Mouse (Mus musculus): ENCODE measurements around the gene Blmh.

Gene Blmh

DNA sequence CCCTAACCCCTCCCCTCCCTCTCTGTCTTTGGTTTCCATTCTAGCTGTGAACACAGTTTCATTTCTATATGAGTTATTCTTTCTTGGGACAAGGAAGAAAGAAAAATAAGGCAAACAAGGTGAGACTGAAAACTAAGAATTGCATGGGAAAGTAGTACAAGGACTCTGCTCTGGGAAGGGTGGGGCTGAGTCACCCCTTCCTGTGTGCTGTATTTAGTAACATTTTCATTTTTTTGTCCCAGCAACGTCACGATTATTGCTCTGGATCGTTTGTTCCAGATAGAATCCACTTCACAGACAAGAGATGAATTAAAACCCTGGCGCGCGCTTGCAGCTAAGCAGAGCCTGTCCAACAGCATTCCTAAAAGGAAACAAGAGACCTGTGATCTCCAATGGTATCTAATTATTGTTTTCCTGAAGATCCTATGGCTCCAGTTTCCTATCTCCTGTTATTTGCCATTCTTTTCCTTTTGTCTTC is at the start of gene Blmh:
Gene Blmh, plus strand, starts transcription at position 51 of the 478 bp plus-strand sequence.
- DNase-seq (ENCODE audit: low spot score), result no peak

DNA sequence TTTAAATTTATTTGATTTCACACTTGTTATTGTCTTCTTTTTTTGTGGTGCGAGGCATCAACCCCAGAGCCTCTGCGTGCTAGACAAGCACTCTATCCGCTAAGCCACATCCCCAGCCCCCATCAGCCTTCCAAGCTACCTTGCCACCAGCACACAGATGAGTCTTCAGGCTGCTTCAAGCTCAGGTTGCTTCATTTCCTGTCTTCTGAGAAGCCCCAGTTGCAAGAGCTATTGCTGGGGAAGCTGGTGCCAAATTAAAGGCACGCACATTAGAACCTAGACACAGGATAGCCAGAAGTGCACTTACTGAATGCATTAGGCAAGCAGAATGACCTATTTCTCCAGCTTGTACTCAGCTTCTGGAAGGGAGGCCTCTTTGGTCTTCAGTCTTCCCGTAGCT is 44.8 kb upstream of the Blmh start:
- no peak for DNase-seq (ENCODE audit: low spot score)

DNA sequence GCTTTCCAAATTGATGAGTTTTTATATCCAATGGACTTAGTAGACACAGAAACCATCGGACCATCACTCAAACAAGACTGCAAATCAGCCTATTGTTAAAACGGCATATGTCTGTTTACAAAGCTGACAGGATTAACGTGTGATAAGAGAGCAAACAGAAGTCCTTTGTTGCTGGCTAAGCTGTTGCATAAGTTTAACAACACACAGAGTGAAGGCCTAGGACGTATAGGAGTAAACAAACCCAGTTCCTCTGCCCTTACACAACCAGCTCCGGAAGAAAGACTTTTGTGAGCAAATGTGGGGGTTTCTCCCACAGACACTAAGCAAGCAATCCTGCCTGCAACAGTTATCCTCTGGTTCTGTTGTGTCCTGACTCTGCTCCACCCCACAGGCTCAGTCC is 40.2 kb upstream of the Blmh start:
- no peak for DNase-seq (ENCODE audit: low spot score)

DNA sequence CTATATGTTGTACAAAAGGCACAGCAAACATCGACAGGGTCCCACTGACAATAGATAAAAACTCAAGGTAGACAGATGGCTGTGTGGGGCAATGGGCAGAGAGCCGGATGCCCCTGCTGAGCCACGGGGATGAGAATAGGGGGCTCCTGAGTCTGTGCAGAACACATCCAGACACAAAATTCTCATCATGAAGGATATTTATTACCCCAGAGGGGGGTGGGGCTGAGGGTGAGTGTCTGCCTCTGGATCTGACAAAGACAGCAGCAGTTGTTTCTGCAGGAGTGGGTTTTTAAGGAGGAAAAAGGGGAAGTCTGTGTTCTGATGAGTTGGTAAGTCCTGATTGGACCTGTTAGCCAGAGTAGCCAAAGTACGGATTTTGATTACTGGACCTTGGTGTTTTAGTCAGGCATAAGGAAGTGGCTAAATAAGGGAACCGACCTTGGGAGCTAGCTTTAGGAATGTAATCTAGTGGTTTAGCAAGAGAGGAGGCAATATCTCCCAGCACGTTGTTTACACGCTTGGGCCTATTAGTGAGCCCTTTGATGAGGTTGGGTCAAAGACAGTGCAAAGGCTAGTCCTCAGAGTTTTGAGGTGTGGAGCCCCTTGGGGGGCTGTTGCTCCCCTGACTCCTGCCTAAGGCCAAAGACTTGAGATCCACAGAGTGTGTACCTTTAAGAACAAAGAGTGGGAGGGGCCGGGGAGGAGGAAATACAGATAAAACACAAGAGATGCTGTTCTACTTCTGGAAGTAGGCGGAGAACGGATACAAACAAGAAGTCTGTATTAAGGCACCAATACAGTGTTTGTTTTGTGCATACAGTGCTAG is 35.1 kb upstream of the Blmh start:
- peak; percentile 7 for DNase-seq (ENCODE audit: low spot score)

DNA sequence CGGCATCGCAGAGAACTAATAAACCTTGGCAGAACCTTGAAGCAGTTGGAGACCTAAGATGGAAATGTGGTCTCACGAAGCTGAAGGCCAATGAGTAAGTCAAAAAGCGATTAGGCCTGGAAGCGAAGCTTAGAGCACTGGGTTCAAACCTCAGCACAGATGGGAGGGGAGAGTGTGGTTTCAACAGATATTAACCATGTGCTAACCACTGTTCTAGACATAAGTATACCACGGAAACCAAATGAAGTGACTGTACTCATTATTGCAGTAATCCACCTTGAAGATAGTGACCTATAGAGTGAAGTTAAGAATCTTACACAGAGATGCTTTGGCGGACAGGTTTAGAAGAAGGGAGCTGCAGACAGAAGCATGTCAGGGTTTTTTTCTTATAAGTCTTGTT is 33.4 kb upstream of the Blmh start:
- DNase-seq (ENCODE audit: low spot score), result no peak

DNA sequence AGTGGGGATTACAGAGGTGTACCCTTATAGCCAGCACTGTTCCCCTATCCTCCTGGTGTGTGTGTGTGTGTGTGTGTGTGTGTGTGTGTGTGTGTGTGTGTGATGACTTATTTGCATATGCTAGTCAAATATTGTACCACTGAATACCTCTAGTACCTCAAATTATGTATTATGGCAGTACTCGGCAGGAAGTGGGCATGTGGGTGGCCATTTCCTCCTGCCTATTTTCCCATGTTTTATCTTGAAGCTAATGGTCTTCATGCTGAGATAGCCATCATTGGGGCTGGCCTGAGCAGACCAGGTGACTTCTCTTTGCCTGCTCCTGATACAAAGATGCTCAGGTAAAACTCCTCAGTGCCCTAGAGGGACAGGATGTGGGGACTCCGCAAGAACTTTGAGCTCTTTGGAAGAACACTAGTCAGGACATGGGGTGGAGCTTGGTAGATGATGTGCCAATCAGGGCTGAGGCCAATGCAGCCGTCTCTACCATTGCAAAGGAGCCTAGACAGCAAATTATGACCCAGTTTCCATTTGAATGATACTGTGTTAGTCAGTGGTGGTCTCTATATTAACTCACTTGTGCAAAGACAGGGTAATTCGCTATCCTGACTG is 32.8 kb upstream of the Blmh start:
- DNase-seq (ENCODE audit: low spot score), result no peak

DNA sequence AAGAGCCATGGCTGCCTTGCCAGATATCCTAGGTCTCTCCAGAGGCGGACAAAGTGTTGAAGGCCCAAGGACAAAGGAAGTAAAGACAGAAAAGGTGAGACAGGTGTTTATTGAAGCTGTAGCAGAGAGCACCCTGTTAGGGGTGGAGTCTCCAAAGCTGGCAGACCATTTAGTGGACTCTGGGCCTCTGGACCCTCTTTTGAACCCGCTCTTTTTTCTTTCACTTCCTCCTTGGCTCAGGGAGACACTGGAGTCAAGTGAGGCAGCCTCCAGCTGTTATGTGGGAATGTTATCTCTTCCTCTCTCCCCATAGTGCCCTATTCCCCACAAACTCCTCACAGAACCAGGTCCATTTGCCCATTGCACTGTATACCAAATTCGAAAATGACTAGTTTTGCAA is 31.6 kb upstream of the Blmh start:
- DNase-seq (ENCODE audit: low spot score), result no peak

DNA sequence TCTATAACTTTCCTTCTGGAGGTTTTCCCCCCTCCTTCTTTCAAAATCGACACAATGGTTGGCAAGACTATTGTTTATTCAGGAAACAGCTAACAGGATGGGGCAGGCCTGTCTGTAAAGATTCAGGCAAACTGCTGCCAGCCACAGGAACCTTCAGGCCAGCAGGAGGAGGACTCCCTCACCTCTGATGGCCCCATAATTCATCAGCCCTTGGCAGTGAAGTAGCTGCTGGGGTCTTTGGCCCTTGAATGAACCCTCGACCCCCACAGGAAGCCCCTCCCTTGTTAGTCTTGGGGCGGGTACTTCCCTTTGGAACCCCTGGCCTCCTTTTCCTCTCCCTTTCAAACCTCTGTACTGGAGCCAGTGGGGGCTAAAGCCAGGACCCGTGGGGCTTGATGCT is 31.0 kb upstream of the Blmh start:
- DNase-seq (ENCODE audit: low spot score), result no peak

DNA sequence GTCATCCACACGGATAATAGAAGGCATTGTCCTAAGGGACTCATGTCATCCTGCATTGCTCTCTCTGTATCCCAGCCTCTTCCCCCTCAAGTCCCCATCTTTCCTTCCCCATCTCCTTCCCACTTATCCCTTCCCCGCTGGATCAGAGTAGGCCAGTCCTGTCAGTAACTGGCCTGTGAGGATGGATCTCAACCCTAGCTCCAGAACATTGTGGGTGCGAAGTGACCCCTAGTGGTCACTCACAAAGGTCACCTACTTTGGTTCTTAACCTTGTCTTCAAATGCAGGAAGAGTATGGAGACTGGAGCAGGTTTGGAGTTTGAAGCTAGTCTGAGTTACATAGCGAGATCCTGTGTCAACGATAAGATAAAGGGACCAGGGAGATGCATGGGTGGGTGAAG is 30.4 kb upstream of the Blmh start:
- DNase-seq (ENCODE audit: low spot score), result peak; percentile 50

DNA sequence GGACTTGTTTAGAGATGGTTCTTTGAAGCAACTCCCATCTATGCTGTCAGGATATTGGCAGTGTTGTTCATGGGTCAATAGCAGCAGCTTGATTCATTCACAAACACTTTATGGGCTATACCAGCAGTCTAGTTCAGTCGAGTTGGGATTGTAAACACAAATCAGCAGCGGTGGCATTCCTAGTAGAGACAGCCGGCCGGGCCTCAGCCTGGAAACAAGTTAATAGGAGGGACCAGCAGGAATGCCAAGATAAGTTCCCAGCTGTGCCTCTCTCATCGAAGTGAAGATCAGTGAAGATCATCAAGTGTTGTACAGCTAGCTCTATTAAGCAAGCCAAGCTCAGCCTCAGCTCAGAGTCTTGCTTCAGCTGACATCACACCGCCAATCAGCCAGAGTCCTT is 28.2 kb upstream of the Blmh start:
- no peak for DNase-seq (ENCODE audit: low spot score)

DNA sequence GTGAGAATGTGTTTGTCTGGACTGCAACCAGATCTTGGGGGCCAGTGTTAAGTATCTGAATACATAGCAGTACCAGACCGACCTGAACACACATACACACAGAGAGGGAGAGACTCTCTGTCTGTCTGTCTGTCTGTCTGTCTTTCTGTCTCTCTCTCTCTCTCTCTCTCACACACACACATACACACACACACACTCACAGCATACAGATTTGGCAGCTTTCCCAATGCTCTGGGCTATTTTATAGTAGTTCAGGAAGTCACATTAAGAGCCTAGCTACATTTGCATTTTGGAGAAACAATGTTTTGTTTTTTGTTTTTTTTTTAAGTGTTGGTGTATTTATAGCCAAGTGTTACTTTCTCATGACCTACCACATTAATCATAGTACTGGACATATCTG is 27.5 kb upstream of the Blmh start:
- DNase-seq (ENCODE audit: low spot score), result no peak

DNA sequence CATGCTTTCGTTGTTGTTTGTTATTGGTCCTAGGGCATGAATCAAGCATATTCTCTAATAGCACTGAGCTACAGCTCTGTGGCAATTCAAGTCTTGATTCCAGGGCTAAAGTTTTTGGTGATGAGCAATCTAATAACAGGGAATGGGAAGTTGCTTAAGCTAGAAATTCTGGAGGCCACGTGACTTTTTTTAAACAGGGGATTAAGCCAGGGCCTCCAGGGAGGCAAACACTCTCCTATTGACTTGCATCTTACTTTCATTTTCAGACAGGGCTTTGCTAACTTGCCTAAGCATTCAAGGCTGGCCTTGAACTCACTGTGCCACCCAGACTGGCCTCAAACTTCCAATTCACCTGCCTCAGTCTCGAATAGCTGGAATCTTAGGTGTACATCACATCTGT is 26.7 kb upstream of the Blmh start:
- DNase-seq (ENCODE audit: low spot score), result no peak

DNA sequence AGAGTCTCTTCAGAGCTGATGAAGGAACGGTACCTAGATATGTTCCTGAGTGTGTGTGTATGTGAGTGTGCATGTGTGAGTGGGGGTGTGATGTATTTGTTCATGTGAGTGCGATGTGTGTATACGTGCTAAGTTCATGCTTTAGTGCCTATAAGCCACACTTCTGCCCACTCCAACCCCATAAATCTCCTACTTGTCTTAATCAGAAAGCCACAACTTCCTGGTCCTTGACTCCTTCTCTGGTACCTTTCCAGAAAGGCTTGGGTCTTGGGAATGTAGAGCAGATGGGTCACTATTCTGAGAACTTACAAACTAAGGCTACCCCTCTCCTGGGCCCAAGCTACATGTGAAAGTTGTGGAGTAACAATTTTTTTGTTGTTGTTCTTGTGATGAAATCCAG is 25.9 kb upstream of the Blmh start:
- no peak for DNase-seq (ENCODE audit: low spot score)

DNA sequence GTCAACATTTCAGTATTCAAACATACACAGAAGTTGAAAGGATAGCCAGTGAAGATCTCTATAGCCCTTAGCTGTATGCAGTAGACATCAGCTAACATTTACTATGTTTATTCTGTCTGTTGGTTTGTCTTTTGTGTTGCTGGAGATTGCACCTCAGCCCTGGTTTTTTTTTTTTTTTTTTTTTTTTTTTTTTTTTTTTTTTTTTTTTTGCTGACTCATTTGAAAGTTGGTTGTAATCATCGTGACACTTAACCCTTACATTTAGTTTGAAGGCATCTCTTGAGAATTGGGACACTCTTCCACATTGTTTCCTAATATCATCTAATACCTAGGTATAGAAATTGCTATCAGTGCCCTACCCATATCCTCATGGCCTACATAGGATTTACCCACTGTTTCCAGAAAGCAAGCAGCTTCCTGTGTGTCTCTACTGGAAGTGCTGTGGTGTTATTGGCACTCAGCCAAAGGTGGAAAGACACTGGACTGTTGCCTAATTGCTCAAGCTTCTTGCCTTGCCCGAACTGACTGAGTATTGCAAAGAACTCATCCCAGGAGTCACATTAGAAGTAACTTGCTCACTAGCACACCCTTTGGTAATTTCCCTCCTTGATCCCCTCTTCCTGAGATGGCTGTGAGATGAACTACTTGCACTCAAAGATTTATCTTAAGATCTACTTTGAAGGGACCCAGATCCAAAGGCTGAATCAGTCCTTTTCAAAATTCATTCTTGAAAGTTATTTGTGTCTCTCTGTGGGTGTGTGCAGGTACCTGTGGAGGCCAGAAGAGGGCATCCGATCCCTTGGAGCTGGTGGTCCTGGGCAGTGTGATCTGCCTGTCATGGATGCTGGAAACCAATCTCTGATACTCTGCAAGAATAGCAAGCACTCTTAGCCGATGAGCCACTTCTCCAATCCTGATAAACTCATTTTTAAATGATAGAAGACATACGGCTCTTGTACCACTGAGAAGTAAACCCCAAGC is 24.6 kb upstream of the Blmh start:
- peak; percentile 8 for DNase-seq (ENCODE audit: low spot score)

DNA sequence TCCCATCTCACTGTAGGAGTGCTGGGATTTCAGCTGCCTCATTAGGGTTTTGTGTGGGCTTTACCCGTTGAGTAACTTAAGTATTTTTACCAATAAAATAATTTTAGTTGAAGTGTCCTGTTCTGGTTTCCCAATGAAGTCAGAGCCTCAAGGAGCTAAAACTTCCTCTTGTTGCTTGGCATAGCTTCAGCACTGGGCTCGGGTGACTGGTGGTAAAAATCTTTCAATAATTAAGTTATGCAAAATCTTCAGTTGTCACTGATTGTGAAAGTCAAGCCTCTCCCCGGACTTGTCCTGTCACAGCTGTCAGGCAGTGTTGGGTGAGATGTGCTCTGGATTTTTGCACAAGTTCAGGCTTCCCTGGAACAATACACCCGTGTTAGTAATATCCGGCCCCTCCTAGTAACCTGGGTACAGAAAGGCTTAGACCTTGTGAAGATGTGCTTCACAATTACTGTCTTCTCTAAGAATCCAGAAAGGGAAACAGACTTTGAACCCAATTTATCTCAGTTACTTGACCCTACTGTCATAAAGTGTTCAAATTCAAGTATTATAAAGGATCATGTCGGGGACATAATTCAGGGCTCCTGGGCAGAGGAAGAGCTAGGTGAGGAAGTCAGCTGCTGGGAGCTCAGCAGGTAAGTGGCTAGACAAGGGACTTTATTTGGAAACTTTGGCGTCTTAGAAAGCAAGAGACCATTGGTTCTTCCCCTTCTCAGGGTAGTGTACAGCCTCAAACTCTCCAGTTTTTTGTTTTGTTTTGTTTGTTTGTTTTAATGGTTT is 22.8 kb upstream of the Blmh start, which contains the start of gene Tmigd1:
Gene Tmigd1, plus strand, starts transcription at position 581 of the 783 bp plus-strand sequence.
- no peak for DNase-seq (ENCODE audit: low spot score)

DNA sequence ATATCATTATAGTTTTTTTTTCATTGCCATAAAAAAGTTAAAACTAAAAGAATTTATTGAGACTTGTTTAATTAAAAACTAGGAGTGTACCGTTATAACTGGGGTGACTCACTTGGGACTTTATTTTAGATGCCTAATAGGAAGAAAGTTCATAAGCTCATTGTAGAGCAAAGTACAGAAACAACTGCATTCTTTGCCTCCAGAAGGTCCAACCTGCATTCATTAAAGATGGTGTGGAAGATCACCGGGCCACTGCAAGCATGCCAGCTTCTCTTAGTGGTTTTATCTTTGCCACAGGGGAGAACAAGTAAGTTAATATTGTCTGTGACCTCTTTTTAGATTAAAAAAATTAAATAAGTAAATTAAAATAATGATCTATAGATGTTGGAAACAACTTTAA is 20.3 kb upstream of the Blmh start:
- DNase-seq (ENCODE audit: low spot score), result no peak

DNA sequence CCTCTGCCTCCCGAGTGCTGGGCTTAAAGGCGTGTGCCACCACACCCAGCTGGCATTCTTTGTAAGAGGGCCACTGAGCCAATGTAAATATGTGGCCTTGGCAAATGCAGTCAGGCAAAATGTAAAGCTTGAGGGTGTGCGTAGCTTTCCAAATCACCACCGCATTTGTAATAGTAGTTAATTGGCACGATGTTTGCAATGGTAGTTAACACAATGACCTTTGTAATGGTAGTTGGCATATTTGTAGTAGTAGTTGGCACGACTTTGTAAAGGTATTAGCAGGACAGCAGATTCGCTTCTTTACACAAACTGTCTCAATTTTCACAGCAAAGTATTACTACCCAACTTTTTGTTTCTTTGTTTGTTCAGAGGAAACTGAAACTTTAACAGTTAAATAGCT is 16.0 kb upstream of the Blmh start:
- DNase-seq (ENCODE audit: low spot score), result no peak

DNA sequence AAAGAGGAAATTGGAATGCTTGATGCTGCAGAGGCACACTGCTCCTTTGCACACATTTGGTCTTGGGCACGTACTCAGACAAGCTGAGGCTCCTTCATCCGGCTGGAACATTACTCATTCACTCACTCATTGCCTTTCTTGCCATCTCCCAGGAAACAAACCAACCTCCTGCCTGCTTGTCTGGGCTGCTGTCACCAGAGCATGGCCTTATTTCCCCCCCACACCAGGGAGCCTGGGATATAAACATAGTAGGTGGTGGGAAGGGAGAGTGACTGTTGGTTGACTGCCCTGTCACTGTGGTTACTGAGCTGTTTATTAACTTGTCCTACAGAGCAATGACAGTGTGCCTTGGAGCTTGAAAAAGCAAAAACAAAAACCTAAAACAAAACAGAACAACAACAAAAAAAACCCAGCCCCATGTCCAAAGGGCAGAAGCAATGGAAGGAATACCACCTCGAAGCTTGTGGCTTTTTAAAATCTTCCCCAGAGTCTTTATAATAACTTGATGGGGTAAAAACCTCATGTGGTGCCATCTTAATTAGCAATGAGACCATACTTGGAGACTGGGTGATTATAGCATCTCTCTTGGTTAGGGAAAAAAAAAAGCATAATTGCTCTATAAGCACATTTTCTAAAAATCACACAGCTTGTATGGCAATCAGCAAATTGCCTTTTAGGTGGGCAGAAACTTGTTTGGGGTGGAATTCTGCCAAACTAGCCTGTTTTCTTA is 13.1 kb upstream of the Blmh start:
- no peak for DNase-seq (ENCODE audit: low spot score)

DNA sequence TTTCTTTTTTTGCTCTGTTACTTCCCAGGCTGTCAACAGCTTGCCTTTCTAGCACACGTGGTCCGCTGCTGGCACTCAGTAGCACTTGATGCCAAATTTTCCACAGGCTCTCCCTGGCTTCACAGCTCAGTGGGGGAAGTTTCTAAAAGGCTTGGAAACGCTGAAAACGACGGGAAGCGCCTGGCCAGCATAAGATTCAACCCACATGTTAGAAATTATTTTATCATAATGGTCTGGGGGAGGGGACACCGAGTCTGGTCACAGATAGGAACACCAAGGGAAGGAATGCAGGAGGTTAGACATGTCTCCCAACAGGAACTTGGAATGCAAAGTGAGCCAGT is 12.6 kb upstream of the Blmh start:
- no peak for DNase-seq (ENCODE audit: low spot score)

DNA sequence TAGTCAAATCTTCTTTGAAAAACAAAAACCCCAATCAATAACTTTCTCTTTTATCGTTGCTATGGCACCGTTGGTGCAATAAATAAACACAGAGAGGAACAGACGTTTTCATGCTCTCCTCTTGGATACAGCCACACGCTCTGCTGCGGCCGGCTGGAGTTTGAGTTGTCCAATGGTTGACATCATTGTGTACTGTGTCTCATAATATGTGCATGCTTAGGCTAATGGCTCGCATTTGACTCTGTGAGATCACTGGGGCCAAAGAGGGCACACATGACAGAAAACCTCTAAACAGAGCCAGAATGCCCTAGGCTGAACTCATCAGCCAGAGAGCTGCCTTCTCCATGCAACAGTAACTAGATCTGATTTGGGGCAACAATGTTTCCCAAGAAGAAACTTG is 10.2 kb upstream of the Blmh start:
- no peak for DNase-seq (ENCODE audit: low spot score)
